Mouse (Mus musculus) thymus, postnatal 4 days (tissue): ENCODE data around the gene Cep55.

Experiments used
- DNase-seq: peaks from one replicate; pipeline ENCODE4 v3.0.0; 2021

Gene Cep55

GRCm38 (mm10) chr19:38054720-38055192, at the start of gene Cep55:
Gene Cep55 (plus strand): TSS chr19:38055011.
- peak; percentile 99 for DNase-seq

GRCm38 (mm10) chr19:38011379-38011778, 43.4 kb upstream of the Cep55 start:
- DNase-seq = no peak

GRCm38 (mm10) chr19:38014443-38014842, 40.4 kb upstream of the Cep55 start:
- no peak for DNase-seq

GRCm38 (mm10) chr19:38015180-38015872, 39.5 kb upstream of the Cep55 start:
- no peak for DNase-seq

- no peak for DNase-seq
Observed at GRCm38 (mm10) chr19:38015873-38016254, 38.9 kb upstream of the Cep55 start.

- no peak for DNase-seq
Observed at GRCm38 (mm10) chr19:38022710-38023109, 32.1 kb upstream of the Cep55 start.

- no peak for DNase-seq
Observed at GRCm38 (mm10) chr19:38023603-38024002, 31.2 kb upstream of the Cep55 start.

- no peak for DNase-seq
Observed at GRCm38 (mm10) chr19:38025254-38026041, 29.4 kb upstream of the Cep55 start.

- DNase-seq = peak; percentile 10
Observed at GRCm38 (mm10) chr19:38026211-38026624, 28.6 kb upstream of the Cep55 start.

GRCm38 (mm10) chr19:38027389-38027788, 27.4 kb upstream of the Cep55 start:
- DNase-seq = no peak

GRCm38 (mm10) chr19:38027881-38028521, 26.8 kb upstream of the Cep55 start:
- no peak for DNase-seq

- DNase-seq = no peak
Observed at GRCm38 (mm10) chr19:38029292-38029691, 25.5 kb upstream of the Cep55 start.

- DNase-seq = no peak
Observed at GRCm38 (mm10) chr19:38029871-38030270, 24.9 kb upstream of the Cep55 start.

GRCm38 (mm10) chr19:38030673-38031137, 24.1 kb upstream of the Cep55 start:
- DNase-seq = peak; percentile 73

- DNase-seq = no peak
Observed at GRCm38 (mm10) chr19:38031144-38031543, 23.7 kb upstream of the Cep55 start.

- no peak for DNase-seq
Observed at GRCm38 (mm10) chr19:38032993-38033734, 21.6 kb upstream of the Cep55 start.

GRCm38 (mm10) chr19:38033735-38034057, 21.1 kb upstream of the Cep55 start:
- no peak for DNase-seq

- no peak for DNase-seq
Observed at GRCm38 (mm10) chr19:38034696-38035095, 20.1 kb upstream of the Cep55 start.

- no peak for DNase-seq
Observed at GRCm38 (mm10) chr19:38035766-38036165, 19.0 kb upstream of the Cep55 start.

- DNase-seq = no peak
Observed at GRCm38 (mm10) chr19:38038267-38038666, 16.5 kb upstream of the Cep55 start.

- DNase-seq = no peak
Observed at GRCm38 (mm10) chr19:38042261-38042722, 12.5 kb upstream of the Cep55 start.

GRCm38 (mm10) chr19:38043281-38043981, 11.4 kb upstream of the Cep55 start, which contains the start of gene Myof:
Gene Myof (minus strand): TSS chr19:38043577.
- DNase-seq = peak; percentile 63
